Mouse (Mus musculus) monocyte, adult 59 days (primary cell): ENCODE results near the gene Fam83c. TPM values are rescaled to one million over a fixed set of nuclear protein-coding genes. Genes with fewer than 3 reads are reported as not detected.

Experiments
- total RNA-seq, 2 experiments: library from RNA; stranded (reverse); gene quantifications; one replicate each; pipeline ENCODE4 v1.2.4; 2023

Fam83c gene
- not detected for total RNA-seq

GRCm38 (mm10) chr2:155834732-155835131 lies at the start of gene Fam83c:
Gene Fam83c (minus strand): TSS chr2:155834854.

GRCm38 (mm10) chr2:155826630-155827424 lies 7.8 kb downstream of the Fam83c start, which contains the start of gene Eif6:
Gene Eif6 (minus strand): TSS chr2:155826925.

GRCm38 (mm10) chr2:155819392-155819448 lies 15.4 kb downstream of the Fam83c start, which contains the start of gene BC029722:
Gene BC029722 (minus strand): TSS chr2:155819426.

Other genes starting within 250 kb of the Fam83c start
- gene Gss, start 242.0 kb downstream of the Fam83c start, total RNA-seq = 10 to 100 TPM; 33.7 to 39.6 TPM
- under 1 TPM in 1 of 2 experiments, not detected in 1; 0.12 TPM for gene Myh7b, start 223.6 kb downstream of the Fam83c start, total RNA-seq
- gene Trpc4ap, start 142.5 kb downstream of the Fam83c start, total RNA-seq = 100 to 1,000 TPM; 187 to 191 TPM
- 10 to 100 TPM; 46.1 to 49.8 TPM for gene Edem2, start 105.4 kb downstream of the Fam83c start, total RNA-seq
- gene Gm17581, start 99.0 kb downstream of the Fam83c start, total RNA-seq = not detected
- gene Procr, start 83.7 kb downstream of the Fam83c start, total RNA-seq = 1 to 10 TPM; 2.0 to 2.3 TPM
- gene Mmp24, start 59.5 kb downstream of the Fam83c start, total RNA-seq = not detected
- gene BC029722, start 15.4 kb downstream of the Fam83c start, total RNA-seq = 10 to 100 TPM; 16.6 to 19.8 TPM
- 100 to 1,000 TPM; 105 to 131 TPM for gene Eif6, start 7.9 kb downstream of the Fam83c start, total RNA-seq
- gene Uqcc1, start 95.5 kb upstream of the Fam83c start, total RNA-seq = 10 to 100 TPM; 19.4 to 29.6 TPM
- not detected for gene Gm15557, start 105.9 kb upstream of the Fam83c start, total RNA-seq
- not detected for gene Gdf5, start 110.5 kb upstream of the Fam83c start, total RNA-seq
- gene Cep250, start 121.6 kb upstream of the Fam83c start, total RNA-seq = 10 to 100 TPM; 52.9 to 56.1 TPM
- 1 to 10 TPM in 1 of 2 experiments, under 1 TPM in 1; 0.49 to 3.8 TPM for gene 6430550D23Rik, start 173.1 kb upstream of the Fam83c start, total RNA-seq
- gene Ergic3, start 173.2 kb upstream of the Fam83c start, total RNA-seq = 100 to 1,000 TPM; 100 to 112 TPM
- gene Fer1l4, start 218.1 kb upstream of the Fam83c start, total RNA-seq = not detected
- 1 to 10 TPM in 1 of 2 experiments, under 1 TPM in 1; 0.55 to 1.2 TPM for gene Spag4, start 230.3 kb upstream of the Fam83c start, total RNA-seq